Mouse (Mus musculus) megakaryocyte, embryonic 14.5 days (primary cell): ENCODE measurements around the gene Atf4.

ENCODE experiments used
- FLI1 ChIP-seq: IDR thresholded peaks from 2 replicates; pipeline ENCODE4 v1.6.1; 2012; ENCODE audit warnings: low read length, inconsistent platforms, mixed read lengths
- GATA1 ChIP-seq: IDR thresholded peaks from 3 replicates; pipeline ENCODE4 v1.6.1; 2012; ENCODE audit warnings: mixed read lengths, low read length, inconsistent platforms, borderline replicate concordance

- TF ChIP-seq GATA1 = no peak
- no peak for TF ChIP-seq FLI1
These were observed 23.3 kb downstream of the Atf4 start for GRCm38 (mm10) chr15:80278121-80278759.
